Mouse (Mus musculus) liver, postnatal 0 days (tissue): ENCODE measurements around the gene Fndc10.
"Not testable (repeated sequence)": the region's sequence is repeated elsewhere in the genome, so short reads cannot be mapped to it uniquely, and the experiment has no call there.

Experiments used
- CTCF ChIP-seq: sonication (generic); IDR thresholded peaks from 2 replicates; pipeline ENCODE4 v1.5.1; 2016; ENCODE audit warnings: antibody characterized with exemption, low read depth
- EP300 ChIP-seq: IDR thresholded peaks from 2 replicates; pipeline ENCODE4 v1.6.1; 2016; ENCODE audit warnings: antibody characterized with exemption, low read depth, mild to moderate bottlenecking

DNA sequence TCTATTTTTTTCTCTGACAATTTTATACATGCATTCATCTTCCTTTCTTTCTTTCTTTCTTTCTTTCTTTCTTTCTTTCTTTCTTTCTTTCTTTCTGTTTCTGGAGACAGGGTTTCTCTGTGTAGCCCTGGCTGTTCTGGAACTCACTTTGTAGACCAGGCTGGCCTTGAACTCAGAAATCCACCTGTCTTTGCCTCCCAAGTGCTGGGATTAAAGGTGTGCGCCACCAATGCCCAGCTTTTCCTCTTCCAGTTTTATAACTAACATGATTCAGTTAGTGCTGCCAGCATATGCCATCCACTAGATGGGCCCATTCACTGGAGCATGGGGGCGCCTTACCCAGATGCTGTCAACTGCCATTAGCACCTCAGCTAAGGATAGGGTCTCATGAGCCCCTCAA lies 48.8 kb upstream of the Fndc10 start, which contains the start of gene Gm10563:
- TF ChIP-seq CTCF, EP300: not testable (repeated sequence)
